Mouse (Mus musculus) testis, adult 2 months (tissue): ENCODE results near the gene Lmna. TPM values are rescaled to one million over a fixed set of nuclear protein-coding genes. Genes with fewer than 3 reads are reported as not detected.

ENCODE experiments used
- H3K27ac ChIP-seq: fragments of 200-500 bp; 2 replicates; pipeline ENCODE4 v1.5.1; 2012; ENCODE audit warnings: low read depth, low read length; ENCODE audit not compliant: control insufficient read depth, insufficient read depth
- H3K27me3 ChIP-seq: fragments of 200-500 bp; 2 replicates; pipeline ENCODE4 v1.6.1; 2012; ENCODE audit warnings: mild to moderate bottlenecking, low read length, moderate library complexity; ENCODE audit not compliant: control insufficient read depth, insufficient read depth
- H3K36me3 ChIP-seq: fragments of 200-500 bp; 2 replicates; pipeline ENCODE4 v1.6.1; 2012; ENCODE audit warnings: mild to moderate bottlenecking, low read length; ENCODE audit not compliant: control insufficient read depth, insufficient read depth
- H3K4me1 ChIP-seq: fragments of 200-500 bp; 2 replicates; pipeline ENCODE4 v1.6.1; 2012; ENCODE audit warnings: low read length; ENCODE audit not compliant: control insufficient read depth, insufficient read depth
- H3K4me3 ChIP-seq: fragments of 200-500 bp; 2 replicates; pipeline ENCODE4 v1.5.1; 2012; ENCODE audit warnings: low read depth, mild to moderate bottlenecking, low read length, moderate library complexity, mixed read lengths; ENCODE audit not compliant: control insufficient read depth
- CTCF ChIP-seq: fragments of 200-500 bp; IDR thresholded peaks from 2 replicates; pipeline ENCODE4 v1.5.1; 2012; ENCODE audit warnings: low read depth, mild to moderate bottlenecking, inconsistent platforms, low read length, moderate library complexity; ENCODE audit not compliant: control insufficient read depth, insufficient read depth, insufficient replicate concordance
- POLR2A ChIP-seq: fragments of 200-500 bp; IDR thresholded peaks from 2 replicates; pipeline ENCODE4 v1.6.1; 2012; ENCODE audit warnings: low read depth, mild to moderate bottlenecking, inconsistent platforms, low read length, moderate library complexity; ENCODE audit not compliant: control insufficient read depth
- polyA plus RNA-seq: library from polyadenylated mRNA; depleted of rRNA; stranded (reverse); fragments of >200 nt; gene quantifications from 2 replicates; pipeline ENCODE4 v1.2.3, GENCODE M21; 2012

Gene Lmna
- polyA plus RNA-seq, 1 experiment = 14.4 TPM

GRCm38 (mm10) chr3:88518411-88518810, 8.7 kb upstream of the Lmna start:
- H3K27ac ChIP-seq = no peak overlapping the region

GRCm38 (mm10) chr3:88516407-88516806, 6.7 kb upstream of the Lmna start:
- no peak overlapping the region for H3K27ac ChIP-seq
- no peaks in the 10 kb centered on the region for H3K27me3 ChIP-seq
- H3K4me3 ChIP-seq = no peak overlapping the region
- H3K36me3 ChIP-seq = no peaks in the 10 kb centered on the region
- peaks cover 4% of the 10 kb centered on the region for H3K4me1 ChIP-seq
- TF ChIP-seq POLR2A (no peak), CTCF (no peak)

More at GRCm38 (mm10) chr3:88518411-88518810, 8.7 kb upstream of the Lmna start:
- H3K4me3 ChIP-seq = no peak overlapping the region
- no peaks in the 10 kb centered on the region for H3K4me1 ChIP-seq
- H3K27me3 ChIP-seq = no peaks in the 10 kb centered on the region
- no peak for TF ChIP-seq POLR2A
- no peak for TF ChIP-seq CTCF
- no peaks in the 10 kb centered on the region for H3K36me3 ChIP-seq

GRCm38 (mm10) chr3:88515095-88515386, 5.3 kb upstream of the Lmna start:
- no peaks in the 10 kb centered on the region for H3K36me3 ChIP-seq
- H3K4me1 ChIP-seq = peaks cover 13% of the 10 kb centered on the region
- H3K4me3 ChIP-seq = no peak overlapping the region
- TF ChIP-seq POLR2A (no peak), CTCF (no peak)
- H3K27ac ChIP-seq = no peak overlapping the region
- no peaks in the 10 kb centered on the region for H3K27me3 ChIP-seq

DNA sequence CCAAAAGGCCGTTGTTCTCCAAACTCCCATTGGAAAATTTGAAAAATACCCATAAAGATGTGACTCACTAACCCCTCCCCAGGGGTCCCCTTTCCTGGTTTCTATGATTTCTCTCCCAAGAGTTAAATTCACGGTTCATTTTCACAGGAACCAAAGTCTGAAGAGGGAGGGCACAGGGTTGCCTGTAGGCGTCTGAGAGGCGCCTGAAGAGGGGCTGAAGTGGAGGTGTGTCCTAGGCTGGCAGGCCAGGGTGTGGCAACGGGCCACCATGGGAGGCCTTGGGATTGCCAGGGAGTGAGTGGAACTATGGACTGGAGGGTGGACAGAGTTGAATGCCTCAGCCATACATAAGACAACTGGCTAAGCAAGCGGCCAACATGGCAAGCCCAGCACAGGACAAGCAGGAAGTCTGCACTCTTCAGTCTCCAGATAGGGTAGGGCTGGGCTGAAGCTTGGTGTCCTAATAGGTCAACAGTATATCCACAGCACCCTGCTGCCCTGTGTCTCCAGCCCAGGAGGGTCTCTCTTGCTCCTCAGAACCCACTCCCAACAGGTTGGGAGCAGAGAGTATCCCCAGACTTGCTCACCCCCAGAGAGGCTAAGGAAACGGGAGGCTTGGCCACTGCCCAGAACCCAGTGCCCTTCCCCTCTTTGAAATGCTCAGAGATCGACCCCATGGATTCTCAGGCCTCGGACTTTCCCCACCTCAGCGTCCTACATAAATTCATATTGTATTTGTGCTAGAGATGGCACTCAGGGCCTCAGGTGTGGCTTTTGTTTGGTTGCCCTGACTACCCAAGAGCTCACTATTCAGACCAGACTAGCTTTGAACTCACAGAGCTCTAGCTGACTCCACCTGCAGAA, 4.7 kb upstream of the Lmna start:
- Histone ChIP-seq H3K27me3 (no peaks in the 10 kb centered on the region), H3K4me3 (no peak overlapping the region), H3K4me1 (peaks cover 17% of the 10 kb centered on the region), H3K27ac (no peak overlapping the region), H3K36me3 (no peaks in the 10 kb centered on the region)
- no peak for TF ChIP-seq CTCF
- TF ChIP-seq POLR2A = no peak

GRCm38 (mm10) chr3:88513546-88514115, 3.9 kb upstream of the Lmna start:
- TF ChIP-seq POLR2A = no peak
- no peak for TF ChIP-seq CTCF
- Histone ChIP-seq H3K27me3 (no peaks in the 10 kb centered on the region), H3K4me1 (peaks cover 22% of the 10 kb centered on the region), H3K4me3 (no peak overlapping the region), H3K36me3 (no peaks in the 10 kb centered on the region), H3K27ac (no peak overlapping the region)

- Histone ChIP-seq H3K36me3 (no peaks in the 10 kb centered on the region), H3K27me3 (no peaks in the 10 kb centered on the region), H3K27ac (no peak overlapping the region), H3K4me1 (peaks cover 22% of the 10 kb centered on the region), H3K4me3 (no peak overlapping the region)
- TF ChIP-seq CTCF = no peak
- TF ChIP-seq POLR2A = no peak
These were observed 3.3 kb upstream of the Lmna start for GRCm38 (mm10) chr3:88512896-88513545.

GRCm38 (mm10) chr3:88512141-88512895, 2.6 kb upstream of the Lmna start:
- Histone ChIP-seq H3K27ac (no peak overlapping the region), H3K27me3 (no peaks in the 10 kb centered on the region), H3K4me1 (peaks cover 22% of the 10 kb centered on the region), H3K4me3 (no peak overlapping the region), H3K36me3 (no peaks in the 10 kb centered on the region)
- TF ChIP-seq POLR2A (no peak), CTCF (no peak)
